Mouse (Mus musculus): ENCODE results near the gene Pfn2. TPM values are rescaled to one million over a fixed set of nuclear protein-coding genes. Genes with fewer than 3 reads are reported as not detected.
"Not testable (repeated sequence)": the region's sequence is repeated elsewhere in the genome, so short reads cannot be mapped to it uniquely, and the experiment has no call there.

Pfn2 gene
- polyA plus RNA-seq, 1 experiment = 11.1 TPM

DNA sequence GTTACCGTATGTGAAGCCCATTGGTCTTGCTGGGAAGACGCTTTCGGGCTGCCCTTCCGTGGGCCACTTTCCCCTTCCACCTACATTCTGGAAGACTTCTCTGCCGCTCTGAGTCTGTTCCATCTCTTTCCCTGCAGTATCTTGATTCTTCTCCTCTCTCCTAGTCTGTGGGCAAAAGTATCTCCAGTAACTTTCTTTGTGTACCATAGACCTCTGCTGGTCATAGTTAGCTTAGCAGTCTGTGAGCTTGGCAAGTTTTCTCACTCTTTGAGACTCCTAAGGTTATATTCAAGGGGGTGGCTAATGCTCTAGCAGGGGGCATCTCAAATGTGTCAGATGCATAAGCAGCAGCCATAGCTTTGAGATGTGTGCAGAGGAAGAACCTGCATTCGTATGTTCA, 32.4 kb downstream of the Pfn2 start:
- TF ChIP-seq POLR2A (IDR thresholded peaks at IDR 0.05; ENCODE audit: borderline replicate concordance, extremely low read depth, low read depth, low read length) = no peak
- no peak for TF ChIP-seq CTCF (IDR thresholded peaks at IDR 0.05; ENCODE audit: insufficient read depth, low read length)
- DNase-seq = no peak
- H3K4me1 ChIP-seq (ENCODE audit: control insufficient read depth, insufficient read depth, low read length) = no peaks in the 10 kb centered on the region
- WGBS = 85% methylated on average over 6 of the region's 6 CpGs
- H3K4me3 ChIP-seq (replicated peaks; ENCODE audit: extremely low read depth, low read depth, low read length) = no peak overlapping the region

DNA sequence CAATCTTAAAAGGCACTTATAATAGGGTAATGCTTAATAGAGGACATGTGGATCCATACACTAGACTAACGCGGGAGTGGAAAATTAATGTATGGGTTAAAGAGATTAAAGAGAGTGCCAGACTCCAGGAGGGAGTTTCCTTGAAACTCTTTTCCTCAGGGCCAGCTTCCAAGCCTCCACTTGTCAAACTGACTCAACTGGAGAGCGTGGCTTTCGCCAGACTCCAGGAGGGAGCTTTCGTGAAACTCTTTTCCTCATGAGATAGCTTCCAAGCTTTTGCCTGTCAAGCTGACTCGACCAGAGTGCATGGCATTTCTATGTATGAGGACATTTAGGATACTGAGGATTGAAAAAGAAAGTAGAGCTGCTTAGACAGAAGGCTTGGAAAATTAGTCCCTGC, 52.8 kb downstream of the Pfn2 start:
- DNase-seq = peak; percentile 18
- H3K4me1 ChIP-seq (ENCODE audit: control insufficient read depth, insufficient read depth, low read length); H3K4me3 ChIP-seq (replicated peaks; ENCODE audit: extremely low read depth, low read depth, low read length): not testable (repeated sequence)
- 47% methylated on average over 6 of the region's 6 CpGs for WGBS

Other genes with a start within 250 kb of the Pfn2 start
- 19.5 and 23.1 TPM in 2 replicates for gene Commd2, start 196.4 kb downstream of the Pfn2 start, polyA plus RNA-seq (2012; rRNA removed)
- gene Ankub1, start 155.3 kb downstream of the Pfn2 start, polyA plus RNA-seq (2012; rRNA removed) = 0.26 and 0.51 TPM in 2 replicates
- gene Rnf13, start 112.0 kb downstream of the Pfn2 start, polyA plus RNA-seq (2012; rRNA removed) = 46.5 and 74.5 TPM in 2 replicates